Mouse (Mus musculus): Measurements from ENCODE around the gene Pcsk7.

DNA sequence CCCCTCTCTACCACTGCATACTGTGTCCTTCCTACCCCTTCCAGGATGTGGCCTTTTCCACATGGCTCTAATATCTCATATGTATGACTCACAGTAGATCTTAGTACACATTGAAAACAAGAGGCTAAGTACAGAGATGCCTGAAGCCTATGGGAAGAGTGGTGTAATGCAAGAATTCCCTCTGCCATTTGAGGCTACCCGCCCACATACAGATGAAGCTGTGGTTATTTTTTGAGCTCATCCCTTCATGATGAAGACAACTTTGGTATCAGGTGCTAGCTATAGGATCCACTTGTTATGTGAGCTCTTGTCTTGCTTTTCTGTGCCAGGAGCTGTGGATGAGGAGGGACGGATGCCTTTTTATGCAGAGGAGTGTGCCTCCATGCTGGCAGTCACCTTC, 9.4 kb downstream of the Pcsk7 start:
- TF ChIP-seq MAZ (IDR thresholded peaks at IDR 0.05; ENCODE audit: low read depth, low read length): no peak
- TF ChIP-seq CTCF (IDR thresholded peaks at IDR 0.05 in 2 of 3, conservative IDR thresholded peaks at IDR 0.05 in 1 of 3; ENCODE audit: control insufficient read depth in 1 of 3, insufficient read depth in 1 of 3, low read depth in 2 of 3, low read length in 3 of 3, poor library complexity in 1 of 3, severe bottlenecking in 1 of 3): no peak
- no peak for TF ChIP-seq SIN3A (IDR thresholded peaks at IDR 0.05; ENCODE audit: low read length)
- TF ChIP-seq MYB (IDR thresholded peaks at IDR 0.05; ENCODE audit: low read depth, low read length): no peak

Measured in MEL (cell line).